Mouse (Mus musculus): ENCODE results near the gene Gorasp1. TPM values are rescaled to one million over a fixed set of nuclear protein-coding genes. Genes with fewer than 3 reads are reported as not detected.

Gorasp1 gene
- polyA plus RNA-seq, 1 experiment from 2014 or later = 16.4 TPM

DNA sequence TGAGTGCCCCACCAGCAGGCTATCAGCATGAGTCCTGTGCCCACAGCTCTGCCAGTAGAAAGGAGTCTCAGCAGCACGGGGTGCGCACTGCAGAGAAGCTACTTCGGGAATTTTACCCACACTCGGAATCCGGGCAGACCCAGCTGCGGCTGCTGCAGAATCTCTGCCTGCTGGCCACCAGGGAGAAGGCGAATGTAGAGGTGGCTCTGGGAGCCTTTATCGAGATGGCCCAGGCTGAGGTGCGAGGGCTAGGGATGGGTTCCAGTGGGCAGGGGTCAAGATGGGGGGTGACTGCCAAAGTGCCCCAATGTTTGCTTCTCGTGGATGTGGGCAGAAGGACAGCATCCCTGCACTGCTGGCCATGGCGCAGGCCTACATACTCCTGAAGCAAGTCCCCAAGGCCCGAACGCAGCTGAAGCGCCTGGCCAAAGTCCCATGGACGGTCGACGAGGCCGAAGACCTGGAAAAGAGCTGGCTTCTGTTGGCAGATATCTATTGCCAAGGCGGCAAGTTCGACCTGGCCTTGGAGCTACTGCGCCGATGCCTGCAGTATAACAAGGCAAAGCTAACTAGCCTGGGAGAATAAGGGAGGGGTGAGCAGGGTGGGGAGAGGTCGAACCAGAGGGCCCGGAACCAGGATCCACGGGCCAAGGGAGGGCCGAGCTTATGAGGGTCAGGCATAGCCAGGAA lies 29.0 kb upstream of the Gorasp1 start:
- no peak overlapping the region for H3K4me2 ChIP-seq (replicated peaks; ENCODE audit: low read depth)
- no peaks in the 10 kb centered on the region for H3K27me3 ChIP-seq (replicated peaks; ENCODE audit: control insufficient read depth, insufficient read depth, low read length)
- no peaks in the 10 kb centered on the region for H3K36me3 ChIP-seq (ENCODE audit: control insufficient read depth, insufficient read depth)
- no peak overlapping the region for H3K27ac ChIP-seq (ENCODE audit: low read depth, low read length)
- H3K9me3 ChIP-seq (ENCODE audit: control insufficient read depth) = no peaks in the 10 kb centered on the region
- H3K9ac ChIP-seq (ENCODE audit: low read depth, low read length) = no peak overlapping the region
- no peak overlapping the region for H3K4me3 ChIP-seq (ENCODE audit: low read depth, low read length)
- no peak for TF ChIP-seq CTCF (IDR thresholded peaks at IDR 0.05; ENCODE audit: low read depth)
- no peaks in the 10 kb centered on the region; the same call in 1 of the 2 replicates for H3K4me1 ChIP-seq (replicated peaks; ENCODE audit: control insufficient read depth, insufficient read depth, low read length)
- 87% methylated on average over 26 of the region's 26 CpGs for WGBS
- ATAC-seq = no peak

DNA sequence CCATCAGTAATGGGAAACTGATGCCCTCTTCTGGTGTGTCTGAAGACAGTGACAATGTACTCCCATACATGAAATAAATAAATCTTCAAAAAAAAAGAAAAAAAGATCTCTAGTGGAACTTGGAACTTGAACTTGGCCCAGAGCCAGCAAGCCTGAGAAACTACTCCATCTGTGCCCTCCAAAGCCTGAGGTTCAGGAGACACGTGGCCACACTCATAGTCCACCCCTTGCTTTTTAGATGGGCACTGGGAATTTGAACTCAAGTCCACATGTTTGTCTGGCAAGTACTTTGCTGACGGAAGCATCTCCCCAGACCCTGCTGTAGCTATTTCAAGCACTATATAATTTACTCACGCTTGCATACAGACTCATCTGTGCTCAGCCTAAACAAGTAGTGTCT lies 27.8 kb upstream of the Gorasp1 start:
- ATAC-seq = no peak
- H3K27ac ChIP-seq (ENCODE audit: low read depth, low read length) = no peak overlapping the region
- H3K4me3 ChIP-seq (ENCODE audit: low read depth, low read length) = no peak overlapping the region
- TF ChIP-seq CTCF (IDR thresholded peaks at IDR 0.05; ENCODE audit: low read depth) = no peak
- WGBS = 61% methylated on average over 3 of the region's 3 CpGs
- H3K27me3 ChIP-seq (replicated peaks; ENCODE audit: control insufficient read depth, insufficient read depth, low read length) = no peaks in the 10 kb centered on the region
- H3K4me1 ChIP-seq (replicated peaks; ENCODE audit: control insufficient read depth, insufficient read depth, low read length) = no peaks in the 10 kb centered on the region; the same call in 1 of the 2 replicates
- no peaks in the 10 kb centered on the region for H3K36me3 ChIP-seq (ENCODE audit: control insufficient read depth, insufficient read depth)
- no peak overlapping the region for H3K9ac ChIP-seq (ENCODE audit: low read depth, low read length)
- no peak overlapping the region for H3K4me2 ChIP-seq (replicated peaks; ENCODE audit: low read depth)
- H3K9me3 ChIP-seq (ENCODE audit: control insufficient read depth) = no peaks in the 10 kb centered on the region

DNA sequence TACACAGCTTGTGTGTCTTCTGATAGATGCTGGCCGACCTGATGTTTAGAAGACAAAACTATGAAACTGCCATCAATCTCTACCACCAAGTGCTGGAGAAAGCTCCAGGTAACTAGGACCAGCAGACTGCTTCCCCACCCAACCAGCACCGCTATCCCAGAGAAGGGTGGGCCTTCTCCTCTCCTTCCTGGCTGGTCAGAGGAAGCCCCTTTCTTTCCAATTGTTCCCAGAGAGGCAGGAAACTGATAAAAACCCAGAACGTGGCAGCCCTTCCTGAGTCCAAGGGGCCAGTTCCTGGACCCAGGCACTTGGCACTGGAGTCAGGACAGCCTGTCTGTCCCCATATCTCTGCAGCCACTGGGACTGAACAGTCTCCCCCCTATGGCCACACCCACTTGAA lies 26.8 kb upstream of the Gorasp1 start:
- H3K4me3 ChIP-seq (ENCODE audit: low read depth, low read length) = no peak overlapping the region
- no peak for ATAC-seq
- WGBS = 66% methylated on average over 3 of the region's 3 CpGs
- no peaks in the 10 kb centered on the region; the same call in 1 of the 2 replicates for H3K4me1 ChIP-seq (replicated peaks; ENCODE audit: control insufficient read depth, insufficient read depth, low read length)
- no peaks in the 10 kb centered on the region for H3K27me3 ChIP-seq (replicated peaks; ENCODE audit: control insufficient read depth, insufficient read depth, low read length)
- H3K4me2 ChIP-seq (replicated peaks; ENCODE audit: low read depth) = no peak overlapping the region
- H3K27ac ChIP-seq (ENCODE audit: low read depth, low read length) = no peak overlapping the region
- no peaks in the 10 kb centered on the region for H3K36me3 ChIP-seq (ENCODE audit: control insufficient read depth, insufficient read depth)
- H3K9me3 ChIP-seq (ENCODE audit: control insufficient read depth) = no peaks in the 10 kb centered on the region
- no peak overlapping the region for H3K9ac ChIP-seq (ENCODE audit: low read depth, low read length)
- no peak for TF ChIP-seq CTCF (IDR thresholded peaks at IDR 0.05; ENCODE audit: low read depth)

DNA sequence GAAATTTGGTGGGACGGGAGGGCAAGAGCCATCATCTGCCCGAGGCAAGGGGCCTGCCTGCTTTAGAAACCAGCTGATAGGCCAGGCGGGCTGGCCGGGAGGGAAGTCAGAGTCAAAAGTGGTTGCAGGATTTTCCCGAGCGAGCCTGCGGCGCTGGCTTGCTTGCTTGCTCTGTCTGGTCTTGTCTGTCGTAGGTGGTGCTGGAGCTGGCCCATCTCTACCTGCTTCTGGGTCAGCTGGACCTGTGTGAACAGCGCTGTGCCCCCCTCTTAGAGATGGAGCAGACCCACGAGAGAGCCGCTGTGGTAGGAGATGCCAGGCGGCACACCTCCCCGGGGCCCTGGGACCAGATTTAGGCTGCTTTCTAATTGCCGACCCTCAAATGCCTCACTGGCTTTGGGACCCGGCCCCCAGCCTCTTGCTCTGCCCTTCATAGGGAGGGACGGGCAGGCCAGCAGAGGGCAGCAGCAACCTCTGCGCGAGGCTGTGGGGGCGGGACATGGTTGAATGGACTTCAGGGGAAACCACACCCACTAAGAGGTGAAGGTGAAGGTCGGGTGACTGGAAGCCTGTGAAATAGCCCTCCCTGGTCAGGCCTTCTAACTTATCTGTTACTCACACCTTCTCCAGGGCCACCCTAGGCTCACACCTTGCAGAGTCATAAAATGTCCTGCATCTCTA lies 25.8 kb upstream of the Gorasp1 start:
- Histone ChIP-seq H3K27me3 (replicated peaks; ENCODE audit: control insufficient read depth, insufficient read depth, low read length) (no peaks in the 10 kb centered on the region), H3K4me3 (ENCODE audit: low read depth, low read length) (no peak overlapping the region), H3K27ac (ENCODE audit: low read depth, low read length) (no peak overlapping the region), H3K36me3 (ENCODE audit: control insufficient read depth, insufficient read depth) (no peaks in the 10 kb centered on the region), H3K4me1 (replicated peaks; ENCODE audit: control insufficient read depth, insufficient read depth, low read length) (no peaks in the 10 kb centered on the region; the same call in 1 of the 2 replicates), H3K4me2 (replicated peaks; ENCODE audit: low read depth) (peak overlapping the region; percentile 45), H3K9ac (ENCODE audit: low read depth, low read length) (no peak overlapping the region), H3K9me3 (ENCODE audit: control insufficient read depth) (no peaks in the 10 kb centered on the region)
- peak; percentile 95 for TF ChIP-seq CTCF (IDR thresholded peaks at IDR 0.05; ENCODE audit: low read depth)
- WGBS = 20% methylated on average over 21 of the region's 21 CpGs
- peak; percentile 50; the same call in 1 of the 2 replicates for ATAC-seq

DNA sequence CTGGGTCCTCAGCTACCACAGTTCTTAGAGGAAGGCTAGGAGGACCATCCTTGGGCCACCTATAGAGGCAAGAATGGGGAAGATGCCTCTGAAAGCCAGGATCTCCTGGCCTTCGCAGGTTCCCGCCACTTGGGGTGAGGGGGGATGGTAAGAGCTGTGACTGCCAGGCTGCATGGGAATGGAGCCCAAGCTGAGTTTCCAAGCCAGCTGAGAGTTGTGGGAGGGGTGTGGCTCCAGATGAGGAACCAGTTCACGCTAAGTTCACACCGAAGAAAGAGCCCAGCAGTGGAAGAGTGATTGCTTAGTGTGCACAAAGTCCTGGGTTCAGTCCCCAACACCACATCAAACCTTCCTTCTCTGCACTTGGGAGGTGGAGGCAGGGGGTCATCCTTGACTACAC lies 24.9 kb upstream of the Gorasp1 start:
- no peak for TF ChIP-seq CTCF (IDR thresholded peaks at IDR 0.05; ENCODE audit: low read depth)
- no peak for ATAC-seq

GRCm38 (mm10) chr9:119958835-119959234 lies 21.5 kb upstream of the Gorasp1 start:
- Histone ChIP-seq H3K9ac (ENCODE audit: low read depth, low read length) (no peak overlapping the region), H3K4me1 (replicated peaks; ENCODE audit: control insufficient read depth, insufficient read depth, low read length) (no peaks in the 10 kb centered on the region; the same call in 1 of the 2 replicates), H3K27me3 (replicated peaks; ENCODE audit: control insufficient read depth, insufficient read depth, low read length) (no peaks in the 10 kb centered on the region), H3K36me3 (ENCODE audit: control insufficient read depth, insufficient read depth) (no peaks in the 10 kb centered on the region), H3K27ac (ENCODE audit: low read depth, low read length) (no peak overlapping the region), H3K4me3 (ENCODE audit: low read depth, low read length) (no peak overlapping the region), H3K4me2 (replicated peaks; ENCODE audit: low read depth) (no peak overlapping the region), H3K9me3 (ENCODE audit: control insufficient read depth) (no peaks in the 10 kb centered on the region)
- 76% methylated on average over 9 of the region's 9 CpGs for WGBS
- no peak for TF ChIP-seq CTCF (IDR thresholded peaks at IDR 0.05; ENCODE audit: low read depth)
- ATAC-seq = no peak

More for the DNA sequence above, 24.9 kb upstream of the Gorasp1 start:
- Histone ChIP-seq H3K4me3 (ENCODE audit: low read depth, low read length) (no peak overlapping the region), H3K27me3 (replicated peaks; ENCODE audit: control insufficient read depth, insufficient read depth, low read length) (no peaks in the 10 kb centered on the region), H3K4me2 (replicated peaks; ENCODE audit: low read depth) (no peak overlapping the region), H3K36me3 (ENCODE audit: control insufficient read depth, insufficient read depth) (no peaks in the 10 kb centered on the region), H3K9me3 (ENCODE audit: control insufficient read depth) (no peaks in the 10 kb centered on the region), H3K9ac (ENCODE audit: low read depth, low read length) (no peak overlapping the region), H3K27ac (ENCODE audit: low read depth, low read length) (no peak overlapping the region), H3K4me1 (replicated peaks; ENCODE audit: control insufficient read depth, insufficient read depth, low read length) (no peaks in the 10 kb centered on the region; the same call in 1 of the 2 replicates)
- WGBS = 65% methylated on average over 4 of the region's 4 CpGs
